Mouse (Mus musculus) stomach, postnatal 0 days (tissue): ENCODE results near the gene Sapcd1.

Source experiments
- CTCF ChIP-seq: IDR thresholded peaks from 2 replicates; pipeline ENCODE4 v1.5.1; 2016; ENCODE audit warnings: antibody characterized with exemption, low read depth, mild to moderate bottlenecking, moderate library complexity
- EP300 ChIP-seq: optimal IDR thresholded peaks from 2 replicates; pipeline ENCODE3; 2016; ENCODE audit warnings: antibody characterized with exemption

GRCm38 (mm10) chr17:34978239-34978638, 49.6 kb downstream of the Sapcd1 start:
- no peak for TF ChIP-seq CTCF
- no peak for TF ChIP-seq EP300
